Mouse (Mus musculus): ENCODE measurements around the gene Klk1b4.
"Not testable (repeated sequence)": the region's sequence is repeated elsewhere in the genome, so short reads cannot be mapped to it uniquely, and the experiment has no call there.

GRCm38 (mm10) chr7:44250732-44251275 is 43.6 kb downstream of the Klk1b4 start:
- not testable (repeated sequence) for TF ChIP-seq CTCF (conservative IDR thresholded peaks at IDR 0.05; ENCODE audit: insufficient read depth, insufficient read length, low read depth, low read length); POLR2A (IDR thresholded peaks at IDR 0.05; ENCODE audit: low read depth, low read length)

Data from kidney, adult 2 months (tissue).